Mouse (Mus musculus): ENCODE data around the gene Fut9.

The Fut9 gene

GRCm38 (mm10) chr4:25799476-25800283 is at the start of gene Fut9:
Gene Fut9 (minus strand): TSS chr4:25800244.
- DNase-seq (ENCODE audit: low spot score in 2 of 2): peak; percentile 80 to 84

GRCm38 (mm10) chr4:25815783-25816182 is 15.7 kb upstream of the Fut9 start:
- no peak for DNase-seq (ENCODE audit: low spot score in 2 of 2)

DNA sequence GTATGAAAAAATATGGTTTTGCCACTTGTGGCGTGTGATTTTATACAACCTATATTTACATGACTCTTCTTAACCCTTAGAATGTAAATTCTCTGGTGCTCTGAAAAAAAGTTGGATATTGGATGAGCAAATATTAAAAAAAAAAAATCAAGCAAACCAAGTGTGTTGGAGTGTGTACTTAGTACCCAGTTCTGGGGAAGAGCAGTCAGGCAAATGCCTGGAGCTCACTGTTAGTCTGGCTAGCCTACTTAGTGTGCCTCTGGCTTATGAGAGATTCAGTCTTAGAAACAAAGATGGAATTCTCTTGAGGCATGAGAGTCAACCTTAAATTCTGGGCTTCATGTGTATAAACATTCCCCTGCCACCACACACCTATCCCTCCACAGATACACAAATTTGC is 13.3 kb upstream of the Fut9 start:
- no peak for DNase-seq (ENCODE audit: low spot score in 2 of 2)

DNA sequence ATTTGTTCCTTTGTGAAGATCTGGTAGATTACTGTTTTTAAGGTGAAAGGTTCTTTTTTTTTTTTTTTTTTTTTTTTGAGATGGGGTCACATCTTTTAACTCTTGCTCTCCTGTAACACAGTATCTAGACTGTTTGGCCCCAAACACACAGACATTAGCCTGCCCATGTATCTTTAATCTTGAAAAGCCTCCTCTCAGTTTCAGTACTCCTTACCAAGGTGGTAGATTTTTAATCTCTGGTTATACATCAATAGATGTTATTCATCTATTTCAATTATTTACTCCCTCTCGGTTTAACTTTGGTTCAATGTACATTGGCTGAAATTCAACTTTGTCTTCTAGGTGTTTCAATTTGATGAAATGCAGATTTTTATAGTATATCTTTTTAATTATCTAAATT is 10.0 kb upstream of the Fut9 start:
- DNase-seq (ENCODE audit: low spot score in 2 of 2): no peak

- DNase-seq (ENCODE audit: low spot score in 2 of 2): no peak
Observed at GRCm38 (mm10) chr4:25801751-25802150, 1.7 kb upstream of the Fut9 start.

DNA sequence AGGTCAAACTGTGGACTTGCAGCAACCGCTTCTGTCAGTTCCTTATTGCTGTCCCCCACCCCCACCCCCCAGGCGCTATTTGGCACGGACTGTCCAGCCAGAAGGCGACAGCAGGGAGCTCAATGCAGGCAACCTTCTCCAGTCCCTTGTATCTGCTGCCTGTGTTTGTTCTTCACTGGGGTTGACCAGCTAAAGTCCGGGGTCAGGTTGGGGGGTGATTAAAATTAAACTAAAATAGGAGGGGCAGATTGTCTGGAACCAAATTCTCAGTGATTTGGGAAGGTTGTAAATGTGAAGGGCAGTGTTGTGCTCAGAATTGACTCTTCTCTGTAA is 206 bp upstream of the Fut9 start:
- no peak for DNase-seq (ENCODE audit: low spot score in 2 of 2)

DNA sequence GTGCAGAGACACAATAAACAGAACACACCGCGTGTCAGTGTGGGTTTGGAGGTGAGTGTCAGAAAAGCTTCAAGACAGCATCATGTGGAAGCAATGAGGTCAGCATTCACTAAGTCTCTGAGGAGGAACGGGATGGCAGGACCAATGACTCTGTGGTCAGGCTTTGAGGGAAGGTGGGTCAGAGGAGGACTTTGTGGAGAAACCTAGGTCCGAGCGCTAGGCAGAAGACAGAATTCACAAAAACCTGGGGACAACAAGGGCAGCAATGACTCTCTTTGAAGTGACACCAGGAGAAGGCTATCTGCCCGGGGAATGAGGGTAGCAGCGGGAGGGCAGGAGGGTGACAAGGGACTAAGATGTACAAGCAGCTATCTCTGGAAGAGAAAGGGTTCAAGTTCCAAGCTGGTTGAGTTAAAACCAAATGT is 981 bp downstream of the Fut9 start:
- peak; percentile 21 to 44 for DNase-seq (ENCODE audit: low spot score in 2 of 2)

GRCm38 (mm10) chr4:25798412-25798811 is 1.6 kb downstream of the Fut9 start:
- peak in 1 of 2 experiments; percentile 23 for DNase-seq (ENCODE audit: low spot score in 2 of 2)

DNA sequence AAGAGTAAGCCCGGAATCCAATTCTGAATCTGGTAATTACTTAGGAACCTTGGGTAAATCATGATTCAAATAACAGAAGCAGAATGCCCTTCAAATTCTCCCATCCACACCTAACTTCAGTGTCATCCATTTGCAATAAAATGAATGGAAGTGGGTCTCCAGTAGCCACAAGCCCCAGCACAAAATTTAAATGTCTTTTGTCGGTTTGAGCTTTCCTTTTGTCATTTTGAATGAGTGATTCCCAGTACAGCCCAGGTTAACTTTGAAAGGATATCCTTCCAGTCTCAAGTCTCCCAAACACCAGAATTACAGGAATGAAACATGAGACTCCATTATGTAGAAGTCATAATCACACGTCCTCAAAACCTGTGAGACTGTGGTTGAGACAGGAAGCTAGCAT is 3.9 kb downstream of the Fut9 start:
- DNase-seq (ENCODE audit: low spot score in 2 of 2): no peak

DNA sequence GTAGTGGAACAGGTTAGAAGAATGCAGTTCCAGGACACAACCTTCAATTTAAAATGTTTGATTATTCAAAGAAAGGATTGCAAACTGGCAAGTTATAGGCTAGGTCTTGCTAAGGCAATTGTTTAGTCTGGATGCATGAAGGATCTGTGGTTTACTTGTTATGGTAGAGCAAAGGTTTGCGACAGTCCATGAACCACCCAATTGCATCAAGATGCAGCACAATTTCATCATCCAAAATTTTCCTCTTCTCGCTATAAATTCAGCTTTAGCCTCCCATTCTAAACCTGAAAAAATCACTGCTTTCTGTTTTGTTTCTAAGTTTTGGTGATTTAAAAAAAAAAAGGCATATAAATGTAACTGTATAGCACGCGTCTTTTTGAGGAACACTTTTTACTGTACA is 14.8 kb downstream of the Fut9 start:
- DNase-seq (ENCODE audit: low spot score in 2 of 2): no peak

DNA sequence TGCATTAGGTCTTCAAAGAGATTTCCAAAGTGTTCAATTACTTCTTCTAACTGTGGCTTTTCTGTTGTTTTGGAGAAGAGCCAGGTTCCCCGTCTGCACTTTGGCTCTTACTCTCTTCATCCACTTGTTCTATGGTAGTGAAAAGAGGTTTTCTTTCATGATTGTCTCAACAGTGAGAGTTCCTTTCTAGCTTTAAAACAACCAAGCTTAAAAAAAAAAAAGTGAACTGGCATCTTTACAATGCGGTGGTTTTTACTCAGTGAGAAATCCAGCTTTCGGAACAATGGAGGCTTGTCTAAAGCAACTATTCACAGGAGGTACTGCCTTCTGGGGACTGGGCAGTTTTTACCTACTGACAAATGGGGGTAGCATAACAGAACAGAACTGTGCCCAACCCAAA is 31.4 kb downstream of the Fut9 start:
- no peak for DNase-seq (ENCODE audit: low spot score in 2 of 2)

DNA sequence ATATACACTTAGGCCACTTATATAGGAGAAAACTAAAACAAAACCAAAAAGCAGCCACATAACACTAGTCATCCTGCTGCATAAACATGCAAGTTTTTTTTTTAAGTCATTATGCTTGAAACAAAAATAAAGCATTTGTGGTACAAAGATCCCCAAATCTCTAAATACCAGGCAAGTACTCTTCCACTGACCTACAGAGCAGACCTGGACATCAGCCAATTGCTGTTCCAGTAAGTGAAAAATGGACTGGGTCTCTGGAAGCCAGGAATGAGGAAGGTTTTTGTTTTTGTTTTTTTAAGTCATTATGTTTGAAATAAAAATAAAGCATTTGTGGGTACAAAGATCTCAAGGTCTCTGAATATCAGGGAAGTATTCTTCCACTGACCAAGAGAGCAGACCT is 37.0 kb downstream of the Fut9 start:
- DNase-seq (ENCODE audit: low spot score in 2 of 2): no peak

DNA sequence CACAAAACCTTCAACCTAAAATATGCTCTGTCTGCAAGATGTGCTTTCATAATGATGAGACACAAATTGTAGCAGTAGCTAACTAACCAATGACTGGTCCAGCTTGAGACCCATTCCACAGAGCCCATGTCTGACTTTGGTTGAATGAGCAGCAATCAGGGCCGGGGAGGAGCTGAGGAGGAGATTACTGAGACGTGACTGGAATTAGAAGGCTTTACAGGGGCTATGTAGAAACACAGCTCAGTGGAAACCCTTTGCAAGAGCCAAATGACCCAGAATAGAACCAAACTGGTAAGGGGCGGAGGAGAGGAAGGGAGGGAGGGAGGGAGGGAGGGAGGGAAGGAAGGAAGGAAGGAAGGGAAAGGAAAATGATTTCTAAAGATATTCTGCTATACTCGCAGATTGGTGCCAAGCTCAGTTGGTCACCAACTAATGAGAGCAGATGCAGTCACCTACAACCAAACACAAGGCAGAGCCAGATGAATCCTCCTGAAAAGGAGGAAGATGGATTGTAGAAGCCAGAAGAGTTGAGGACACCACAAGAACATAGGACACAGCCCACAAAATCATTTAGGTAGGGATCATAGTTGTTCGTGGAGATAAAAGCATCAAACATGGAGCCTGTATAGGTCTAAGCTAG is 42.0 kb downstream of the Fut9 start:
- DNase-seq (ENCODE audit: low spot score in 2 of 2): no peak

- DNase-seq (ENCODE audit: low spot score in 2 of 2): peak in 1 of 2 experiments; percentile 27
Observed at GRCm38 (mm10) chr4:25741553-25741952, 58.5 kb downstream of the Fut9 start.

DNA sequence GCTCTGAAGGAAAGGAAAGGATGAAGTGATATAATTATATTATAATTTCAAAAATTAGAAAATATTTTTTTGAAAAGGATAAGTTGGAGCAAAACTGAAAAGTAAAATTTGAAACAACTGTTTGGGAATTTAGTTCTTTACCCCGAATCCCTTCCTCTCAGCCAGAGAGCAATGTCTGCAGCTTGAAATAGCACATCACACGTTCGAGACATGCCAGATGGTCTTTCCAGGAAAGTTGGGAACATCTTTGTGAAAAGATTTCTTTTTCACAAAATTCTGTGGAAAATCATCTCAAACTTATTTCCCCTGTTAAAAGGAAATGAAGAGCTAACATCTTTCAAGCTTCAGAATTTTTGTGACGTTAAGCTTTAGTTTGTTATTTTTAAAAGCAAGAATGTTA is 61.3 kb downstream of the Fut9 start:
- peak in 1 of 2 experiments; percentile 53 for DNase-seq (ENCODE audit: low spot score in 2 of 2)

GRCm38 (mm10) chr4:25721576-25721975 is 78.5 kb downstream of the Fut9 start:
- peak; percentile 51 for DNase-seq (ENCODE audit: low spot score in 2 of 2)

GRCm38 (mm10) chr4:25713907-25714306 is 86.1 kb downstream of the Fut9 start:
- DNase-seq (ENCODE audit: low spot score in 2 of 2): no peak

DNA sequence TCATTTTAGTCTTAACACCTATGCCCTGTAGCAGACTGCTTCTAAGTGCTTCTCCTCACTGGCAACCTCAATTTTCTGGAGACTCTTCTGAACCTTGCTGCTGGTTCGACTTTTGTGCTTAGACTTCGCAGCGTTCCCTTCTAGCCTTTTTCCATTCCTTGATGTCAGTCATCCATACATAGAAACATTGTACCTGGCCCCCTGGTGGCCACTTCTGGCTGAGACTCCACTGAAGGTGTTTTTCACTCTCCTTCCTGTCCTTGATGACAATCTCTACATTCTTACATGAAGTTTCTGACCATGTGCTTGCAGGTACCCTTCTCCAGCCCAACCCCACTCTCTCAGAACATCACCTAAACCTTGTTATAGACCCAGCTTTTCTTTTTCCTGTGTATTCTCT is 115.1 kb downstream of the Fut9 start:
- no peak for DNase-seq (ENCODE audit: low spot score in 2 of 2)

- no peak for DNase-seq (ENCODE audit: low spot score in 2 of 2)
Observed at GRCm38 (mm10) chr4:25664196-25664595, 135.8 kb downstream of the Fut9 start.

DNA sequence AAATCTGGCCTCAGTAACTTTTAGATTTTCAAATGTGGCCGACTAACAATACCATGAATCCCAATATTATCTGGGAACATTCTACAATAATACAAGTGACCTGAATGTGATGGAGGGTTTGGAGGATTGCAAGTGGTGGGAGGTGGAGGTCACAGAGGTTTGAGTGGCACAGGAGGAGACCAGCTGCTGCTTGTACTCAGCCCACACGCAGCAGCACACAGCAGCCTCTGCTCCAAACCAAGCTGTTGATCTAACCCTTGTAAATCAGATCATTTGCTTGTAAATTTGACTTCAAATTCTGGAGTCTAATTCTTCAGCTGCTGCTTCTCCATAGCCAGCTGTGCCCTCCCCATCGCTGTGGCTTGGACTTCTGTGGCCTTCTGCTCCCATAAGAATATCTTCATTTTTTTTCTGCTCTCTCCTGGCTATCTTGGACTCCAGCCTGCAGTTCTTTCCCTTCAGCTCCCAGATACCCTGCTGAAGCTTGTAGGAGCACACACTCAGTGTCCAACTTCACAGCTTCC is 138.8 kb downstream of the Fut9 start:
- DNase-seq (ENCODE audit: low spot score in 2 of 2): no peak

- no peak for DNase-seq (ENCODE audit: low spot score in 2 of 2)
Observed at GRCm38 (mm10) chr4:25658792-25659191, 141.3 kb downstream of the Fut9 start.

DNA sequence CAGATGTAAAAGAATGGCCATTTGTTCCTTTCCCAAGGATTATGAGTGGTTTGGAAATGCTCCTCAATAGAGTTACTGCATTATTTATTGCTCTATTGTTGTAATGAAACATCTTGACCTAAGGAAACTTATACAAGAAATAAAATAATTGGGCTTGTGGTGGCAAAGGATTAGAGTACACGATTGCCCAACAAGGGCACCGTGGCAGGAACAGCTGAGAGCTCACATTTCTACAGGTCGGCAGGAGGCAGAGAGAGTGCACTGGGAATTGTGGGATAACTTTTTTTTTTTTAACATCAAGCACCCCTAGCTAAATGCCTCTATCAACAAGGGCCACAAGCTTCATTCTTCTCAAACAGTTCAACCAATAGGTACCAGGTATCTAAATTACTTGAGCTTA is 148.1 kb downstream of the Fut9 start:
- DNase-seq (ENCODE audit: low spot score in 2 of 2): no peak

- no peak for DNase-seq (ENCODE audit: low spot score in 2 of 2)
Observed at GRCm38 (mm10) chr4:25648107-25648506, 151.9 kb downstream of the Fut9 start.
